Mouse (Mus musculus) CH12.LX (cell line): ENCODE measurements at regions not wholly inside any gene's neighbourhood (a gene's known extent, or its start where the extent isn't known, plus 50 kb on each side); places are given as distances from the start of the nearest gene placed in this dataset.

ENCODE experiments used
- CHD1 ChIP-seq: IDR thresholded peaks from 2 replicates; pipeline ENCODE4 v1.6.1; 2012; ENCODE audit warnings: low read depth, low read length, improper control_type of control experiment, inconsistent platforms
- CTCF ChIP-seq, 2 experiments: IDR thresholded peaks in 1 of 2; conservative IDR thresholded peaks in 1 of 2; 2 replicates each; pipeline ENCODE4 v1.5.1; 2011 to 2012; ENCODE audit warnings: low read depth in 2 of 2, low read length in 2 of 2, improper control_type of control experiment in 1 of 2, inconsistent platforms in 1 of 2, mild to moderate bottlenecking in 1 of 2, moderate library complexity in 1 of 2
- E2F4 ChIP-seq: IDR thresholded peaks from 2 replicates; pipeline ENCODE4 v1.6.1; 2011; ENCODE audit warnings: low read depth, low read length, improper control_type of control experiment; ENCODE audit not compliant: insufficient replicate concordance
- EP300 ChIP-seq: IDR thresholded peaks from 2 replicates; pipeline ENCODE4 v1.6.1; 2011; ENCODE audit warnings: low read length, improper control_type of control experiment
- MAX ChIP-seq: IDR thresholded peaks from 2 replicates; pipeline ENCODE4 v1.6.1; 2011; ENCODE audit warnings: low read length, improper control_type of control experiment
- MEF2A ChIP-seq: IDR thresholded peaks from 2 replicates; pipeline ENCODE4 v1.6.1; 2014; ENCODE audit warnings: low read depth, mild to moderate bottlenecking, inconsistent platforms, low read length, improper control_type of control experiment, borderline replicate concordance
- MXI1 ChIP-seq: IDR thresholded peaks from 2 replicates; pipeline ENCODE4 v1.6.1; 2011; ENCODE audit warnings: mild to moderate bottlenecking, low read depth, low read length, improper control_type of control experiment
- PAX5 ChIP-seq: IDR thresholded peaks from 2 replicates; pipeline ENCODE4 v1.6.1; 2012; ENCODE audit warnings: low read length, inconsistent platforms, mixed read lengths
- POLR2A ChIP-seq: IDR thresholded peaks from 2 replicates; pipeline ENCODE4 v1.6.1; 2011; ENCODE audit warnings: low read depth, mild to moderate bottlenecking, improper control_type of control experiment, low read length
- SMC3 ChIP-seq: IDR thresholded peaks from 2 replicates; pipeline ENCODE4 v1.6.1; 2011; ENCODE audit warnings: low read depth, low read length, improper control_type of control experiment
- TBP ChIP-seq: conservative IDR thresholded peaks from 2 replicates; pipeline ENCODE4 v1.6.1; 2011; ENCODE audit warnings: low read depth, low read length, improper control_type of control experiment
- ZC3H11A ChIP-seq: IDR thresholded peaks from 2 replicates; pipeline ENCODE4 v1.6.1; 2012; ENCODE audit warnings: low read depth, mild to moderate bottlenecking, inconsistent platforms, low read length, improper control_type of control experiment
- ZMIZ1 ChIP-seq: IDR thresholded peaks from 2 replicates; pipeline ENCODE4 v1.6.1; 2012; ENCODE audit warnings: low read depth, mild to moderate bottlenecking, inconsistent platforms, low read length, improper control_type of control experiment

DNA sequence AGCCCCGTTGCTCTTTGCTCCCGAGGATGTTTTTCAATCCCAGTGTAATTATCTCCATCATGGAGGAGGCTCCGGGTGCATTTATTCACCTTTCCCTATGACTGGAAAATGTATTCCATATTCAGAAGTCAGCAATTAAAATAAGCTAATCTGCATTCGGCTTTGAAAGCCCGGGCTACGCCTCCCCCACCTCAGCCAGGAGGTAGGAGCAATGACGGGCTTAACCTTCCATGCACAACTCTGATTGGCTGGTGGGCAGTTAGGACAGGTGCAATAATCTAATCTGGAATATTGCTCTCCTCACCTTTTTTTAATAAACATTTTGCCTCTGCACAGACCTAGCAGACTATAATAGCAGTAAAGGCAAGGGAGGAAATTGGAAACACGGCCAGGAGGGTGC lies 629.3 kb downstream of the Lmo4 start:
- no peak for TF ChIP-seq CTCF (conservative IDR thresholded peaks at IDR 0.05 in 1 of 2, IDR thresholded peaks at IDR 0.05 in 1 of 2; ENCODE audit: low read depth in 2 of 2, low read length in 2 of 2)
- no peak for TF ChIP-seq POLR2A
- TF ChIP-seq MEF2A: no peak
- TF ChIP-seq EP300: no peak
- TF ChIP-seq ZMIZ1: no peak
- TF ChIP-seq CHD1: no peak
- TF ChIP-seq ZC3H11A: no peak
- no peak for TF ChIP-seq PAX5
- TF ChIP-seq E2F4: no peak
- TF ChIP-seq MXI1: no peak
- no peak for TF ChIP-seq MAX
- TF ChIP-seq TBP: no peak
- no peak for TF ChIP-seq SMC3
